Comparison of ENCODE assay signal across 9 mouse cellular contexts in genomic region chr16:50010532-50010971, GRCm38 (mm10).
DNase-seq lines count a peak whose midpoint lies in the region; ATAC-seq and TF ChIP-seq lines count a peak whose summit lies in the region.
"Had no signal": no experiment of that assay in that cellular context is flagged by ENCODE, and none has a peak within 500 bp of the region (broad histone marks: within the 10 kb centered on the region; RNA-seq: fewer than 3 reads in every experiment).

No protein-coding gene starts in this region.

- no peak overlapping the region for H3K4me3 ChIP-seq in thymus, adult 2 months (ENCODE audit: control insufficient read depth, insufficient read depth, low read length)
- H3K4me3 ChIP-seq: midbrain, embryonic 12.5 days had no signal

- no peak for TF ChIP-seq POLR2A in thymus, adult 2 months (IDR thresholded peaks at IDR 0.05; ENCODE audit: control insufficient read depth, extremely low read depth, insufficient read depth, low read length, poor library complexity)

- H3K27ac ChIP-seq in thymus, adult 2 months (ENCODE audit: control insufficient read depth, insufficient read depth, low read length) = no peak overlapping the region
- H3K27ac ChIP-seq: midbrain, embryonic 12.5 days had no signal

- no peak for TF ChIP-seq CTCF in thymus, adult 2 months (IDR thresholded peaks at IDR 0.05; ENCODE audit: borderline replicate concordance, control insufficient read depth, extremely low read depth, insufficient read depth, low read length, poor library complexity)

- H3K4me1 ChIP-seq in thymus, adult 2 months (replicated peaks; ENCODE audit: control insufficient read depth, insufficient read depth, low read length) = no peaks in the 10 kb centered on the region
- H3K4me1 ChIP-seq: midbrain, embryonic 12.5 days had no signal

- no peak for ATAC-seq in megakaryocyte-erythroid progenitor cell, adult 5-6 weeks (replicated peaks; ENCODE audit: low FRiP score, low TSS enrichment, poor library complexity, severe bottlenecking)

- WGBS in thymus, adult 2 months = 95% methylated on average over 6 of the region's 6 CpGs

- H3K36me3 ChIP-seq in thymus, adult 2 months (ENCODE audit: control insufficient read depth, insufficient read depth, low read length) = no peaks in the 10 kb centered on the region
- H3K36me3 ChIP-seq: midbrain, embryonic 12.5 days had no signal

- no peaks in the 10 kb centered on the region for H3K27me3 ChIP-seq in thymus, adult 2 months (ENCODE audit: control insufficient read depth, insufficient read depth, low read length)
- H3K27me3 ChIP-seq: midbrain, embryonic 12.5 days had no signal

- DNase-seq in spleen, postnatal 36 days (ENCODE audit: low spot score in 2 of 2) = peak; percentile 6 to 8
- no peak for DNase-seq in spleen, postnatal 4 days (ENCODE audit: low spot score in 2 of 2)
- peak; percentile 78 to 83 for DNase-seq in cerebellum, postnatal 25 days
- peak; percentile 27 for DNase-seq in heart, postnatal 25 days (ENCODE audit: low spot score)
- DNase-seq in left cerebral cortex, adult 18-20 months (ENCODE audit: low spot score in 2 of 2) = peak; percentile 5 to 28
- peak; percentile 12 for DNase-seq in right cerebral cortex, postnatal 25 days
- DNase-seq in thymus, adult 2 months = no peak

- intact Hi-C loops in heart, postnatal 25 days (cut with DNase I) = no loop called here

Comparison
In these comparisons a context has a peak if more than half of its experiments do, and no peak if none do; other contexts are left out.
1. DNase-seq: peak in spleen, postnatal 36 days (2 of 2), cerebellum, postnatal 25 days (2 of 2), heart, postnatal 25 days (single experiment), left cerebral cortex, adult 18-20 months (2 of 2) and right cerebral cortex, postnatal 25 days (single experiment); none in spleen, postnatal 4 days (0 of 2) and thymus, adult 2 months (single experiment).